Mouse (Mus musculus) heart, postnatal 25 days (tissue): ENCODE measurements around the gene Thg1l. TPM values are rescaled to one million over a fixed set of nuclear protein-coding genes. Genes with fewer than 3 reads are reported as not detected.

ENCODE experiments used
- DNase-seq: peaks from one replicate; pipeline ENCODE4 v3.0.0; 2022; ENCODE audit warnings: low spot score
- intact Hi-C: fragments of 180-260 bp; cut with DNase I; formaldehyde crosslinking; loops from one replicate; pipeline ENCODE4 v1.15.1; 2025
- total RNA-seq, 2 experiments: library from RNA; stranded (reverse); gene quantifications; 2 replicates each; pipeline ENCODE4 v1.2.3; 2021

The Thg1l gene
- total RNA-seq, 2 experiments from 2014 or later = 4.4 to 7.2 TPM

DNA sequence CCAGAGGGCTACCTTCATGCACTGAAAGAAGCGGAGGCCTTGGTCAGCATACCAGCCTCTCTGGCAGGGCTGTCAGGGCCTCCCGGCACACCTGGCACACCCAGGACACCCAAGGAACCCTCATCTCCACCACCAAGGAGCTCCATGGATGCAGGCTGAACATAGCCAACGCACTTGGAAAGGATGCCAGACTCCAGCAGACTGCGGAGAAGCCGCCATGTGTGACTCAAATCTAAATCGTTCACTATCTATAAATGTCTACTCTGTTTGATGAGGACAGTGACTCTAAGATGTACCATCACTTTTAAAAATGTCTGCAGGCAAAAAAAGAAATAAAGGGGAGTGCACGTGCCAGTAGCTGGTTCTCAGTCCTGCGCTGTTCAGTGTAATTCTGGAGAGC is 17.8 kb downstream of the Thg1l start:
- no peak for DNase-seq
- intact Hi-C loops = no loop called here

DNA sequence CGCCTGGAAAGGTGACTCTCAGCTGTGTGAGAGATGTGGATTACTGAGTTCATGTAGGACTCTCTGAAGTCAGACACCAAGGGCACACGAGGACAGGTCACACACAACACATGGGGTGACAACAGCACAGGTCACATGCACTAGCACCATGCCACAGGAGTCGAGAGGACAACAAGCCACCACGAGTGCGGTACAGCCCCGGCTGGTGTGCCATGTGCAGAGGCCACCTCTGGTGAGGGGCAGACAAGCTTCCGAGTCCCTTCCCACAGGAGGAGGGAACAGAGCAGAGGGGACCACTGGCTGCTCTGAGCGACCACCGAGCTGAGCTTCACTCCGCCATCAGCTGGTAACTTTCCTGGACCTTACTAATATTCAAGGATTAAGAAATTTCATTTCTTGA is 22.5 kb downstream of the Thg1l start:
- intact Hi-C loops = no loop called here
- no peak for DNase-seq

DNA sequence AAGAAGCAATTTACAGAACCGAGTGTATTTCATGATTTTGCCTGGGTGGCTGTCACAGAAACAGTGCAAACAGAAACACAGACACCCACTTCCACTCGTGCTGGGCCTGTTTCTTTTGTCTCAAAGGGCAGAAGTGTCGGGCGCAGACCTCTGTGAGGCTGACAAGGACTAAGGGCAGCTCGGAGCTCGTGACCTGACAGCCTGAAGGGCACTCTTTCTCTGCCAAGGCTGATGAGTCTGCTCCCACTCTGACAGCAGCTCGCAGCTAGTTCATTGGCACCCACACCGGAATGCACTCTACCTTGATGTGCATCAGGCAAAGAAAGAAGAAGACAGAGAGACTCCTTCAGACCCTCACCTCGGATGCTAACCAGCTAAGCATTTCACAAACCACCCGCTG is 25.8 kb downstream of the Thg1l start:
- intact Hi-C loops = loop anchor here (5.0 kb wide), 1 partner anchor 1342 kb away; no protein-coding TSS in a partner anchor

DNA sequence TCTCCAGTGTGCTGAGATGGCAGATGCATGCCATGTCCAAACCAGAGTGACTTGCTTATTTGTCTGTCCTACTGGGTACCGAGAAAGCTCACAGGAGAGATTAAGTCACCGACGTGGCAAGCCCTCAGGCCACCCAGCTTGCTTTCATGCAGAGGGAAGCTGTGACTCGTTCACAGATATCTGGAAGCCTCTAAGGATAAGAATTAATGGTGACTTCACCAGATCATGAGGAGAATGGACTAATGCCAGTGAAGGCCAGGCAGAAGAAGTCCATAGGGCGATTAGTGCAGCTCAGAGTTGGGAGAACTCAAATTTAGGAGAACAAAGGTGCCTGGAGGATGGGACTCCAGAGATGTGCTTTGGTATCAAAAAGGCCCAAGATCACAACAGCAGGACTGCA is 27.8 kb downstream of the Thg1l start:
- intact Hi-C loops = loop anchor here (5.0 kb wide), 1 partner anchor 1340 kb away; no protein-coding TSS in a partner anchor
- no peak for DNase-seq

More for the DNA sequence above, 25.8 kb downstream of the Thg1l start:
- no peak for DNase-seq

DNA sequence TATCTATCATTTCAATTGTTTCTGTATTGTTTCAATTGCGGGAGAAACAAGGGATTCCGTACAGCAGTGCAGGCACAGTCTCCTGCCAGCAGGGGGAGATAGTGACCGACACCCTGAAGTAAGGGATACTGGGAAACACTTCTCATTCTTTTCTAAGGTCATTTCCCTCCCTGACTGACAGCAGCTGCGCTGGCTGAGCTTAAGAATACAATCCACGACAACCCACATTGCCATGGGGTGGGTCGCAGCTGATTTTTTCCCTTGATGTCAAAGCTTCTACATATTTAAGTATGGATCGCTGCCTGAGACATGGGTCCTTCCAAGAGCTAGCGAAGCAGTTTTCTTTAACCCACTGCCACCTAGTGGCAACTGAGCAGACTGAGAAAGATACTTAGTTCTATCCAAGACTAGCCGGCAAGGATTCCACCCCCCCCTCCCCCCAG is 28.6 kb downstream of the Thg1l start:
- intact Hi-C loops = loop anchor here (5.0 kb wide), 1 partner anchor 1339 kb away; no protein-coding TSS in a partner anchor
- DNase-seq = peak; percentile 43

DNA sequence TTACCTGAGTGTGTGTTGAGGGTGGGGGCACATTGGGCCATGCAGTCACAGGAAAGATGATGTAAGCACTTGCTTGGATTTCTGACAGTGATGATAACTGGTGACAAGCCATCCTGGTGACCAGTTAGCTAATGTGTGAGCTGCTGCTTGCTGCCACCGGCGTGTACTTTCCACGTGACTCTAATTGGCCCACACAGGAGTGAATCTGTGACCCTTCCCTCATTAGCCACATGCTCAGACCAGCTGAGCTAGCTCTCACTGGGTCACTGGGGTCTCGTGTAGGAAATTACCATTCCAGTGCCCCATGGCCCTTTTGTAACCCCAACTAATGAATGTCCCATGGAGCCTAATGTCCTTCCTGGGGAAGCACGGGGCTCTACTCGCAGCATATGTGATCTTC is 29.9 kb downstream of the Thg1l start:
- DNase-seq = no peak
- intact Hi-C loops = loop anchor here (5.0 kb wide), 1 partner anchor 1338 kb away; no protein-coding TSS in a partner anchor

DNA sequence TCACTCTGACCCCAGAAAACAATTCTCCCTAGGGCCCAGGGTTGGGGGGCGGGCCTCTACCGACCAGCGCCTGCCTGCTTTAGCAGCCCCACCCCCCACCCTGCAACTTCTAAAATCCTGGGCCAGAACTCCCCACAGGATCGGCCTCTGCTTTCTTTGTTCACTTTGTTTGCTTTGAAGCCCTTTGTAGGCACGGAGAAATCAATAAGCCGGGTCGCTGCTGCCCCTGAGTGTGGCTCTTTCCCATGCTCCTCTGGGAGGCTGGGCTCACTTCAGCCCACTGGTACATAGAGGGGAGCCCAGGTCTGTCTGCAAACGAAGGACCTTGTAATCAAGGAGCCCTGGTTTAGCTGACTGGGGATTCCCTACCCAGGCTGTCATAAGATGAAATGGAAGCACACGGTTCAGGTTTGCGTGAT is 33.8 kb downstream of the Thg1l start:
- no peak for DNase-seq
- intact Hi-C loops = no loop called here

DNA sequence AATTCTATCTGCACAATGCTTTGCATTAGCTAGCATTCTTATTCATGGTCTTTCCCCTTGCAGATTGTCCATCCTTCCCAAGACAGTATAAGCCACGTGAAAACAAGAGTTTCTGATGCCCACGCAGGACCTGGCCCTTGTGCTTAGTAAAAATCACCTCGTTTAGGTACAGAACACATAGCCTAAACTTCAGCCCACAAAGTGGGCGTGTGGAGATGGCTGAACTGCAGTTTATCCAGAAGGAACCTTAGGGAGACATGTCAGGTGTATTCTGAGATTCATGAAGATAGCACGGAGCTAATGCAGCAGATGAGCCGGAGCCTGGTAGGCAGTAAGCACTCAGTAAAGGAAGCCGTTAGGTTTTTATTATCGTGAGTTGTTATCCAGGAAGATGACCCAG is 34.3 kb downstream of the Thg1l start:
- intact Hi-C loops = no loop called here
- no peak for DNase-seq

DNA sequence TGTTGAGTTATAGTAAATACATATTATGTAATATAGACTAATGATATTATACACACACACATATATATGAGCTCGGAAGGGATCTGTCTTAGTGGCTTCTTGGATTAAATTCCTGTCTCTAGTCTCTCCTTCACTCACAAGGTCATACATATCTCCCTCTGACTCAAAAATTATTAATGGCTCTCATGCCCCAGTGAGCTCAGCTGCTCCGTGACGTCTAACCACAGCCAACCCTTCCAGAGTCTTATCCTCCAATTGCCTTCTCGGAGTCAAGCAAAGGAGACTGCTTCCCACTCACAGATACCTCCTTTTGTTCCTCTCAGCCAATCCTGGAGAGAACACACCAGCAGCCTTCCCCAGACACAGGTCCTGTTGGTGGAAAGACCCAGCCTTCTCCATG is 36.5 kb downstream of the Thg1l start:
- DNase-seq = no peak
- intact Hi-C loops = no loop called here

DNA sequence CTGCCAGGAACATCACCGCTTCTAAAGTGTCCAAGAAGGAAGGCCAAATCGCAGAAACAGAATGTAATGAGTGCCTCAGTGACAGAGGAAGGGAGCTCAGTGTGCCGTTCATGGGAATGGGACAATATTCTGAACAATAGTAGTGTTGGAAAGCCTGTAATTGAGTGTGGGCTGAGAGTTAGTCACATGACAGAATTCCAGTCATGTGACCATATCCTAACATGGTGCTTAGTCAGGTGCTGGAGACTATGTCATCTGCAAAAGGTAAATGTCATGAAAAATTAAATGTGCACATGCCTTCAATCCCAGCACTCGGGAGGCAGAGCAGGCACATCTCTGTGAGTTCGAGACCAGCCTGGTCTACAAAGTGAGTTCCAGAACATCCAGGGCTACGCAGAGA is 37.3 kb downstream of the Thg1l start:
- intact Hi-C loops = no loop called here
- DNase-seq = no peak

DNA sequence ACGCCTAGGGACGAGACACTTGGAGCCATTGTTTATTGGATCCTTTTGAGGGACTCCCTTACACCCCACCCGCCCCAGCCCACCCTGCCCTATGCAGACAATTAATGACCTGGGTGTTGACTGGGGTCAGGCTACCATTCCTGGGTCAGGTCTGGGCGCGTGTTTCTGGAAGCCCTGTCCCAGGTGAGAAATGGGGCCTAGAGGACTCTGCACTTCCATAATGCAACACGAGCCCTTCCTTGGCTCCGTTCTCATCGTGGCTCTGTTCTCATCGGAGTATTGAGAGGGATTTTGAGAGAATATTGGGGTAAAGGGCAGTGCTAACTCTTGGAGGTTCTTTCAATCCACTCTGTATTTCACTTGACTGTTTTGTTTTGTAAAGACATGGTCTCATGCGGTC is 39.1 kb downstream of the Thg1l start:
- intact Hi-C loops = no loop called here
- no peak for DNase-seq

DNA sequence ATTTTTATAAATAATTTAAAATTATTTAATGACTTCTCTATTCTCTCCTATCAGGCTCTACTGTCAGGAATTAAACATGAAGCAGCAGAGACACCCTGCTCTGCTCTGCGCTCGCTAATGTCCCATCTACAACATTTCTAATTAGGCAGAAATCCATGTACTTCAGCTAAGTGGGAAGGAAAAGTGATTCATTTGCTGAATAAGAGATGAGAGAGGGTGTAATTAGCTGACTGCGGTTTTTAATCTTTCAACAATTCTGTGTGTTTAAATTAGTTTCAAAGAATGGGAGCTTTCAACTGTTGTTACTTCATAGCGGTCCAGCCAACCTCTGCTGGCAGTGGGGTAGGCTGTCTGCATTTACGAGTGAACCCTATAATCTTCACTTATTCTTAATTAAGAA is 44.6 kb downstream of the Thg1l start:
- intact Hi-C loops = no loop called here
- no peak for DNase-seq

DNA sequence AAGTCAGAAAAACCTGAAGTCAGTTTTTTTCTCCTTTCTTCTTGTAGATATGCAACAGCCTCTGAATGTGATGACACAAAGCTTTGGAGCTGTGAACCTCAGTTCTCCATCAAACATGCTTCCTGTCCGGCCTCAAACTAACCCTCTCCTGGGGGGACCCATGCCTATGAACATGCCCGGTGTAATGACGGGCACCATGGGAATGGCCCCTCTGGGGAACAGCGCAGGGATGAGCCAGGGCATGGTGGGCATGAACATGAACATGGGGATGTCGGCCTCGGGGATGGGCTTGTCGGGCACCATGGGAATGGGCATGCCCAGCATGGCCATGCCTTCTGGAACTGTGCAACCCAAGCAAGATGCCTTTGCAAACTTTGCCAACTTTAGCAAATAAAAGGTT is 46.4 kb downstream of the Thg1l start:
- no peak for DNase-seq
- intact Hi-C loops = no loop called here

DNA sequence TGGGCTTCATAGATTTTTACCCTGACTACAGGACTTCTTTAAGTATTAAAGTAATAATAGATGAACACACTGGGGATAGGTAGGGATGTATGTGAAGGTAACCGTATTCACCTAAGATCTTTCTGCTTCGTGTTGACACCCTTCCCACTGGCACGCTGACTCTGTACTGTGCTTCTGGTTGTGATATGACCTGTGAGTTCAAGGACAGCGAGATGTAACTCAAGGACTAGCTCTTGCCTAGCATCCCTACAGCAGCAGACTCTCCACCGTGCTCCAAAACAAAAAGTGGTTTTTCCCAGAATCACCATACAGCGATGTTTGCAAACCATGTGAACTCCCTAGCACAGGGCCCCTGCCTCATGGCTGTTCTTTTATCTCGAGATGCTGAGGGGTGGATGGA is 47.2 kb downstream of the Thg1l start:
- DNase-seq = no peak
- intact Hi-C loops = no loop called here

DNA sequence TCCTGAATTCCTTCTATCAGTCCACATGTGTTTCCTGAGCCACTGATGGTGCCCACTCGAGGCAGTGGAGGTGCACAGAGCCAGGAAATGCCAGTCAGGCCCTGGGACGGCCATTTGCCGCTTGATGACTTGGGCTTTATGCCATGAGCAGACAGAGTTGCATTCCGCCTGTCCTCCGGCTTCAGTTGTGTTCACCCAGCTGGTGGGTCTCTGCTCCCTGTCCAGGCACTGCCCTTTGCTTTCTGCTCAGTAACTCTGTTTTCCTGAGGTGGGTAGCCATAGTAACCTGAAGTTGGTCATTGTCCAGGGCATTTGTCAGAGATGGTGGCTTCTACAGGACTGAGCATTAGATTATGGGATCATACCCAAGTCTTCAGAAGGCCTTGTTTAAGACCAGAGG is 48.0 kb downstream of the Thg1l start:
- DNase-seq = no peak
- intact Hi-C loops = no loop called here

DNA sequence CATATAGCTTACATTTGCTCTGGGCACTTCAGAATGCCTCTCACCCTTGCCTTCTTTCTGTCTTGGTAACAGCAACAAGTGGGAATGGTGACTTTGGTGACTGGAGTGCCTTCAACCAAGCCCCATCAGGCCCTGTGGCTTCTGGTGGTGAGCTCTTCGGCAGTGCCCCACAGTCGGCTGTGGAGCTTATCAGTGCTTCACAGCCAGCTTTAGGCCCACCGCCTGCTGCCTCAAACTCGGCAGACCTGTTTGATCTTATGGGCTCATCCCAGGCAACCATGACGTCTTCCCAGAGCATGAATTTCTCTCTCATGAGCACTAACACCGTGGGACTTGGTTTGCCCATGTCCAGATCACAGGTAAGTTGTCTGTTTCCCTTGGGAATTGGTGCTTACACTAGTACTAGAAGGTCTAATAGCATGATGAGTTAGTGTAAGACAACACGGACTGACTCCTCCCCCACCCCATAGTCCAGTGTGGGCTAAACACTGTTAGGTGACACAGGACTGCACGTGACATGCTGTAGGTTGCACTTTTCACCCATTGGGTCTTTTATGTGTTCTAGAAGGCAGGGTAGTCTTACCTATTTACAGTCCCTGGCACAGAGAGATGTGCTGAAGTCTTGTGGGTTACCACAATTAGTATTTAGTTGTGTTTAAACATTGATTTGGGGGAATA is 49.0 kb downstream of the Thg1l start:
- intact Hi-C loops = no loop called here
- no peak for DNase-seq

DNA sequence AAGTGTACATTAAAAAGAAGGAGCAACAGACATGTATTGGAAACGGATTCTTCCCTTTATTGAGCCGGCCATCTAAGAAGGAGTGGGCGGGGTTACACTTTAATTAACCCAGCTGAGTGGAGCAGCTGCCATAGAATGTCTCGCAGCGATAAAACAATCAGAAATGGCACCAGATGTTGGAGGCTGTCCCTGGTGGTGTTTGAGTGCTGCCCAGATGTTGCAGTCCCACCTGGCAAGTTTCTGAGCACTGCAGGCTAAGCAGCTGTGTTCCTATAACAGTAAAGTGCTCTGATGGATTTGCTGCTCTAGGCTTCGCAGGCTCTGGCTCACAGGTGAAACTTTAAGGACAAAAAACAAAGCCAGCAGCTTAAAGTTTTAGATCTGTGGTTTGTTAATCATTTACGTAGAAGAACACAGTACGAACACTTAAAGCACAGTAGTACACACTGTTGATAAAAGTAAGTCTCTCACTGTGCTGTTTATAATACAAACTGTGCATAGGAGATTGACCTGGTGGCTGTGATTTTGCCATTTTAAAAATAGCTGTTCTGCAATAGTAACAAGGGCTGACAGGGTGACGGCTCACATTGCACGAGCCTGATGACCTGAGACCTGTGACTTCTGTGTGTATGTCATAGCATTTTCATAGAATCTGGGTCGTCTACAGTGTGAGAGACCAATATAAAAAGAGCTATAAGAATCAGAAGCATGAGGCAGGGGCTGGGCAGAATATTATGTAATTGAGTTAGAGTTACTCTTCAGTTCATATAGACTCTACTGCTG is 54.9 kb downstream of the Thg1l start:
- no peak for DNase-seq
- intact Hi-C loops = no loop called here

DNA sequence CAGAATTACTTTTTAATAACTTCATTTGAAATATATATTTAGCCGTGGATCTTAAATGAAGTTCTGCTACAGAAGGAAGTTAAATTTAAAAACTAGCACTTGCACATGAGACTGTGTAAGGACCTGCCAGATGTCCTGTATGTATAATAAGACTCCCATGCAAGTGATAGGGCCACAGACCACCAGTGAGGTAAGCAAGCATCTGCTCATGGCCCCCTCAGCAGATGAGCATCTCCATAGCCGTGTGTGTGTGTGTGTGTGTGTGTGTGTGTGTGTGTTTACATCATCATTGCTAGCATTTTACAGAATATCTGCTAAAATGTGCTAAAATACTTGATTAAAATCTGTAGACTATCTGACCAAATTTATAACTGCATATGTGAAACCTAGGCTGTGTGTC is 57.9 kb downstream of the Thg1l start:
- intact Hi-C loops = no loop called here
- DNase-seq = no peak
